Mouse (Mus musculus): ENCODE measurements around the gene Btg3.

- TF ChIP-seq CTCF (IDR thresholded peaks at IDR 0.05; ENCODE audit: low read depth) (no peak), EP300 (IDR thresholded peaks at IDR 0.05; ENCODE audit: low read depth) (no peak)
Observed at GRCm38 (mm10) chr16:78406657-78407056, 29.7 kb upstream of the Btg3 start.
